Mouse (Mus musculus) testis, adult 2 months (tissue): ENCODE results near the gene Cd300lb. TPM values are rescaled to one million over a fixed set of nuclear protein-coding genes. Genes with fewer than 3 reads are reported as not detected.

ENCODE experiments used
- H3K27ac ChIP-seq: fragments of 200-500 bp; 2 replicates; pipeline ENCODE4 v1.5.1; 2012; ENCODE audit warnings: low read depth, low read length; ENCODE audit not compliant: control insufficient read depth, insufficient read depth
- H3K27me3 ChIP-seq: fragments of 200-500 bp; 2 replicates; pipeline ENCODE4 v1.6.1; 2012; ENCODE audit warnings: mild to moderate bottlenecking, low read length, moderate library complexity; ENCODE audit not compliant: control insufficient read depth, insufficient read depth
- H3K36me3 ChIP-seq: fragments of 200-500 bp; 2 replicates; pipeline ENCODE4 v1.6.1; 2012; ENCODE audit warnings: mild to moderate bottlenecking, low read length; ENCODE audit not compliant: control insufficient read depth, insufficient read depth
- H3K4me1 ChIP-seq: fragments of 200-500 bp; 2 replicates; pipeline ENCODE4 v1.6.1; 2012; ENCODE audit warnings: low read length; ENCODE audit not compliant: control insufficient read depth, insufficient read depth
- H3K4me3 ChIP-seq: fragments of 200-500 bp; 2 replicates; pipeline ENCODE4 v1.5.1; 2012; ENCODE audit warnings: low read depth, mild to moderate bottlenecking, low read length, moderate library complexity, mixed read lengths; ENCODE audit not compliant: control insufficient read depth
- CTCF ChIP-seq: fragments of 200-500 bp; IDR thresholded peaks from 2 replicates; pipeline ENCODE4 v1.5.1; 2012; ENCODE audit warnings: low read depth, mild to moderate bottlenecking, inconsistent platforms, low read length, moderate library complexity; ENCODE audit not compliant: control insufficient read depth, insufficient read depth, insufficient replicate concordance
- POLR2A ChIP-seq: fragments of 200-500 bp; IDR thresholded peaks from 2 replicates; pipeline ENCODE4 v1.6.1; 2012; ENCODE audit warnings: low read depth, mild to moderate bottlenecking, inconsistent platforms, low read length, moderate library complexity; ENCODE audit not compliant: control insufficient read depth
- polyA plus RNA-seq: library from polyadenylated mRNA; depleted of rRNA; stranded (reverse); fragments of >200 nt; gene quantifications from 2 replicates; pipeline ENCODE4 v1.2.3, GENCODE M21; 2012; rRNA removed

The Cd300lb gene
- polyA plus RNA-seq, 1 experiment: 0.05 TPM

GRCm38 (mm10) chr11:114874226-114875145 is 59.7 kb downstream of the Cd300lb start:
- Histone ChIP-seq H3K27me3 (no peaks in the 10 kb centered on the region), H3K4me3 (no peak overlapping the region), H3K4me1 (peaks cover 4% of the 10 kb centered on the region), H3K36me3 (no peaks in the 10 kb centered on the region), H3K27ac (no peak overlapping the region)
- TF ChIP-seq CTCF (no peak), POLR2A (no peak)

DNA sequence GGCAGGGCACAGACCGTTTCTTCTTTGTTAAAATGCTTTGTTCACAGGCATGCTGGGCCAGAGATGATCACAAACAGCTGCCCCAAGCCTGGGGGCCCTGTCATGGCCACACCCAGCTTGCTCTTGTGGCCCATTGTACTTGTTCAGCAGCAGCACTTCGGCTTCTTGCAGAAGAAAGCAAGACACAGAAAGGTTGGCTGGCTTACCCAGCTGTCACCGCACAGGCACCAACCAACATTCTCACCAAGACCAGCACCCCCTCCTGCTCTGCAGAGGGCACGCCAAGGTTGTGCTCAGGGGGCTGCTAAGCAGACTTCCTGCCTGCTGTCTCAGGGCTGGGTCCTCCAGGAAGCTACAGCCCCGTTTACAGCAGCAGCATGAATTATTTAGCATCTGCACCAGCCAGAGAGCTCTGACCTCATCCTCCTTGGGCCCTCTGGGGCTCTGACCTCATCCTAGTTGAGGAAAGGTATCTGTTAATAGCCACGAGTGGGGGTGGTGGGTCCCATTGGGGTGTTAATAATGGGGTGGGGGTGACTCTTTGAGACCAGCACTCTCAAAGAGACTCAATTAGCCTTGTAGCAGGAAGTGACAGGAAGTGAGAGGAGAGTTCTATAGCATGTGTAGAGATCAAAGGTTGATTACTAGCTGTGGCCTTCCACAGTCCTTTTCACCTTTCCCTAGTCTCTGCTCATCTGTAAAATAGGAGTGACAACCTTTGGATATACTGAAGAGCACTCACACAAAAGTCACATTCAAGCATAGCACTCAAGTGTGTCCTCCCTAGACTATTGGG is 61.0 kb downstream of the Cd300lb start:
- Histone ChIP-seq H3K27me3 (no peaks in the 10 kb centered on the region), H3K4me1 (peaks cover 4% of the 10 kb centered on the region), H3K4me3 (no peak overlapping the region), H3K27ac (no peak overlapping the region), H3K36me3 (no peaks in the 10 kb centered on the region)
- TF ChIP-seq CTCF (no peak), POLR2A (no peak)

Other genes with a start within 250 kb of the Cd300lb start
- gene Dnaic2, start 207.0 kb downstream of the Cd300lb start, polyA plus RNA-seq: 57.5 and 61.2 TPM in 2 replicates
- gene Kif19a, start 169.0 kb downstream of the Cd300lb start, polyA plus RNA-seq: 19.3 and 19.6 TPM in 2 replicates
- gene Btbd17, start 138.4 kb downstream of the Cd300lb start, polyA plus RNA-seq: 0.31 and 0.42 TPM in 2 replicates
- gene Gpr142, start 135.5 kb downstream of the Cd300lb start, polyA plus RNA-seq: not detected in 2 replicates
- 0.36 and 2.6 TPM in 2 replicates for gene Gprc5c, start 83.2 kb downstream of the Cd300lb start, polyA plus RNA-seq
- gene Cd300a, start 44.3 kb downstream of the Cd300lb start, polyA plus RNA-seq: 0.06 and 0.17 TPM in 2 replicates
- not detected in 2 replicates for gene Cd300c, start 34.8 kb upstream of the Cd300lb start, polyA plus RNA-seq
- gene Cd300ld, start 55.5 kb upstream of the Cd300lb start, polyA plus RNA-seq: 0.07 and 0.17 TPM in 2 replicates
- gene Cd300c2, start 67.5 kb upstream of the Cd300lb start, polyA plus RNA-seq: 0.23 and 0.58 TPM in 2 replicates
- gene Cd300ld2, start 81.8 kb upstream of the Cd300lb start, polyA plus RNA-seq: not detected in 2 replicates
- gene Cd300ld4, start 92.6 kb upstream of the Cd300lb start, polyA plus RNA-seq: 0.32 TPM in 1 of 2 replicates, not detected in the other
- gene Cd300ld5, start 103.4 kb upstream of the Cd300lb start, polyA plus RNA-seq: 0.60 and 0.93 TPM in 2 replicates
- 1.5 and 3.6 TPM in 2 replicates for gene Cd300ld3, start 114.0 kb upstream of the Cd300lb start, polyA plus RNA-seq
- gene Cd300e, start 127.8 kb upstream of the Cd300lb start, polyA plus RNA-seq: not detected in 2 replicates
- not detected in 2 replicates for gene Rab37, start 157.0 kb upstream of the Cd300lb start, polyA plus RNA-seq
- 0.09 and 0.14 TPM in 2 replicates for gene Cd300lf, start 199.6 kb upstream of the Cd300lb start, polyA plus RNA-seq
- 21.2 and 29.7 TPM in 2 replicates for gene Slc9a3r1, start 229.0 kb upstream of the Cd300lb start, polyA plus RNA-seq